Mouse (Mus musculus) ES-E14 (cell line): ENCODE data around the gene Atp8a1. TPM values are rescaled to one million over a fixed set of nuclear protein-coding genes. Genes with fewer than 3 reads are reported as not detected.
A peak's percentile ranks its signal among the peaks of the same experiment; 100 is the strongest.

ENCODE experiments used
- DNase-seq: peaks from one replicate; pipeline ENCODE4 v3.0.0-alpha.2; 2013; ENCODE audit warnings: low read depth, low spot score
- H3K27ac ChIP-seq: 2 replicates; pipeline ENCODE4 v1.5.1; 2012; ENCODE audit warnings: low read depth, mild to moderate bottlenecking, low read length, moderate library complexity, mixed read lengths; ENCODE audit not compliant: poor library complexity, insufficient read depth, severe bottlenecking
- H3K36me3 ChIP-seq: 2 replicates; pipeline ENCODE4 v1.6.1; 2012; ENCODE audit warnings: mild to moderate bottlenecking, low read length, moderate library complexity, mixed read lengths; ENCODE audit not compliant: control insufficient read depth, poor library complexity, insufficient read depth, severe bottlenecking
- H3K4me1 ChIP-seq, 2 experiments: fragments of 150-350 bp in 1 of 2; sonication (generic) in 1 of 2; 2 replicates each; pipeline ENCODE4 v1.6.1; 2012; ENCODE audit warnings: low read length in 2 of 2, mild to moderate bottlenecking in 1 of 2, mixed read lengths in 1 of 2; ENCODE audit not compliant: control insufficient read depth in 2 of 2, insufficient read depth in 2 of 2, poor library complexity in 1 of 2
- H3K4me3 ChIP-seq, 2 experiments: fragments of 150-350 bp in 1 of 2; sonication (generic) in 1 of 2; 2 replicates each; pipeline ENCODE4 v1.5.1; 2012; ENCODE audit warnings: low read length in 2 of 2, low read depth in 1 of 2, mild to moderate bottlenecking in 1 of 2, mixed read lengths in 1 of 2; ENCODE audit not compliant: insufficient read depth in 1 of 2, poor library complexity in 1 of 2, severe bottlenecking in 1 of 2
- H3K9ac ChIP-seq: 2 replicates; pipeline ENCODE4 v1.6.1; 2012; ENCODE audit warnings: low read depth, mild to moderate bottlenecking, low read length, mixed read lengths; ENCODE audit not compliant: poor library complexity, insufficient read depth, severe bottlenecking
- H3K9me3 ChIP-seq: fragments of 150-350 bp; sonication (generic); 2 replicates; pipeline ENCODE4 v1.6.1; 2012; ENCODE audit warnings: low read depth, mild to moderate bottlenecking, low read length; ENCODE audit not compliant: control insufficient read depth, insufficient read depth
- CHD2 ChIP-seq: IDR thresholded peaks from 2 replicates; pipeline ENCODE4 v1.6.1; 2014; ENCODE audit warnings: mild to moderate bottlenecking, low read depth, low read length, inconsistent platforms
- HCFC1 ChIP-seq: IDR thresholded peaks from 2 replicates; pipeline ENCODE4 v1.6.1; 2012; ENCODE audit warnings: low read length, inconsistent platforms, borderline replicate concordance; ENCODE audit not compliant: insufficient read depth
- MAFK ChIP-seq: IDR thresholded peaks from 2 replicates; pipeline ENCODE4 v1.6.1; 2014; ENCODE audit warnings: mild to moderate bottlenecking, low read depth, low read length, inconsistent platforms; ENCODE audit not compliant: insufficient read depth
- ZC3H11A ChIP-seq: IDR thresholded peaks from 2 replicates; pipeline ENCODE4 v1.6.1; 2012; ENCODE audit warnings: low read depth, mild to moderate bottlenecking, inconsistent platforms, low read length, borderline replicate concordance
- ZNF384 ChIP-seq: IDR thresholded peaks from 2 replicates; pipeline ENCODE4 v1.6.1; 2012; ENCODE audit warnings: low read depth, low read length, inconsistent platforms
- in situ Hi-C, 2 experiments: fragments of 600-800 bp; cut with MboI; formaldehyde crosslinking; loops; one replicate each; pipeline ENCODE4 v1.15.1; 2025; ENCODE audit warnings: low sequenced_read_pairs in 2 of 2, inconsistent platforms in 1 of 2; ENCODE audit not compliant: unreplicated experiment in 2 of 2
- total RNA-seq: library from RNA; depleted of rRNA; stranded (reverse); fragments of 300-350 nt; gene quantifications from 2 replicates; pipeline ENCODE4 v1.2.3, GENCODE M21; 2012

Gene Atp8a1
- total RNA-seq, 1 experiment, result 13.7 TPM

GRCm38 (mm10) chr5:67650021-67650420 lies 197.2 kb downstream of the Atp8a1 start:
- TF ChIP-seq ZNF384 (no peak), HCFC1 (no peak), CHD2 (no peak), ZC3H11A (no peak), MAFK (no peak)
- DNase-seq, result no peak
- no peak overlapping the region for H3K9ac ChIP-seq
- H3K36me3 ChIP-seq, result 0 out of 2 replicates have a peak, but pooled peaks cover 3% of the 10 kb centered on the region
- no peaks in the 10 kb centered on the region for H3K9me3 ChIP-seq
- H3K4me3 ChIP-seq, result no peak overlapping the region
- in situ Hi-C loops, result no loop called here
- H3K4me1 ChIP-seq, result peaks cover 0 to 4% of the 10 kb centered on the region in 2 experiments; a peak in 1 of 4 replicates
- no peak overlapping the region for H3K27ac ChIP-seq

DNA sequence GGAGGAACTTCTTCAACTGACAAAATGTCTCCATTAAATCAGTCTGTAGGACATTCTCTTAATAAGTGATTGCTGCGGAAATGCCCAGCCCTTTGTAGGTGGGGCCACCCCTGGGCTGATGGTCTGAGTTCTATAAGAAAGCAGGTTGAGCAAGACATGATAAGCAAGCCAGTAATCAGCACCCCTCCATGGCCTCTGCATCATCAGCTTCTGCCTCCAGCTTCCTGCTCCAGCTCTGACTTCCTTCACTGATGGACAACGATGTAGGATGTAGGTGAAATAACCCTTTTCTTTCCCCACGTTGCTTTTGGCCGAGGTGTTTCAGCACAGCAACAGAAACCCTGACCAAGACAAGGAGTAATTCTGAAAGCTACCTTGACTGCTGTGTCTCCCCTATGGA lies 198.1 kb downstream of the Atp8a1 start:
- TF ChIP-seq CHD2 (no peak), MAFK (no peak), HCFC1 (no peak), ZNF384 (no peak), ZC3H11A (no peak)
- 0 out of 2 replicates have a peak, but pooled peaks cover 3% of the 10 kb centered on the region for H3K36me3 ChIP-seq
- no peak overlapping the region for H3K9ac ChIP-seq
- no peak overlapping the region for H3K4me3 ChIP-seq
- peaks cover 0 to 4% of the 10 kb centered on the region in 2 experiments; a peak in 1 of 4 replicates for H3K4me1 ChIP-seq
- H3K9me3 ChIP-seq, result no peaks in the 10 kb centered on the region
- no peak for DNase-seq
- in situ Hi-C loops, result no loop called here
- no peak overlapping the region for H3K27ac ChIP-seq

DNA sequence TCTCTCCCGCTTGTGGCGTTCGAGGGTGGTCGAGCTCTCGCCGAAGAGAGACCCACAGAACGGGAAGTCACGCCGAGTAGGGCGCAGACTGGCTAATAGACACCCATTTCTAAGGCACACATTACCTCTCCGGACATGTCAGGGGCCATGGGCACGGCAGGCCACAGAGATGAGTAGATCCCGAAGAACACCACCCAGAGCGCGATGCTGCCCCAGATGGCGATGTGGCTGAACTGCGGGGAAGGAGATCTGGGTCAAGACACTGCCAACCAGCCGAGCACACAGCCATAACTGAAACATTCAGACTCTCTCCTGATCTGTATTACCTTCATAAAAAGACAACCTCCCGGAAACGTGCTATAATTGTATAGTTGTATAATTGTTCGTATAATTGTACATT lies 199.7 kb downstream of the Atp8a1 start:
- H3K9ac ChIP-seq, result no peak overlapping the region
- in situ Hi-C loops, result no loop called here
- peak; percentile 25 for DNase-seq
- no peaks in the 10 kb centered on the region for H3K9me3 ChIP-seq
- peaks cover 0 to 4% of the 10 kb centered on the region in 2 experiments; a peak in 1 of 4 replicates for H3K4me1 ChIP-seq
- H3K4me3 ChIP-seq, result no peak overlapping the region
- 0 out of 2 replicates have a peak, but pooled peaks cover 3% of the 10 kb centered on the region for H3K36me3 ChIP-seq
- TF ChIP-seq MAFK (no peak), ZC3H11A (no peak), HCFC1 (no peak), ZNF384 (no peak), CHD2 (no peak)
- no peak overlapping the region for H3K27ac ChIP-seq

- no peaks in the 10 kb centered on the region for H3K9me3 ChIP-seq
- H3K9ac ChIP-seq, result no peak overlapping the region
- in situ Hi-C loops, result no loop called here
- H3K4me3 ChIP-seq, result no peak overlapping the region
- peaks cover 0 to 4% of the 10 kb centered on the region in 2 experiments; a peak in 1 of 4 replicates for H3K4me1 ChIP-seq
- no peak overlapping the region for H3K27ac ChIP-seq
- DNase-seq, result no peak
- no peak for TF ChIP-seq MAFK
- no peak for TF ChIP-seq ZC3H11A
- no peak for TF ChIP-seq ZNF384
- TF ChIP-seq CHD2, result no peak
- no peak for TF ChIP-seq HCFC1
- H3K36me3 ChIP-seq, result 0 out of 2 replicates have a peak, but pooled peaks cover 3% of the 10 kb centered on the region
These were observed 200.3 kb downstream of the Atp8a1 start for GRCm38 (mm10) chr5:67646756-67647529.
